Mouse (Mus musculus): ENCODE results near the gene Vamp3.

Vamp3 gene

GRCm38 (mm10) chr4:151057347-151058321, at the start of gene Vamp3:
Gene Vamp3, minus strand, starts transcription at chr4:151057963.
- DNase-seq (ENCODE audit: low spot score): peak; percentile 97

- DNase-seq (ENCODE audit: low spot score): no peak
Measured at GRCm38 (mm10) chr4:151106468-151106867, 48.7 kb upstream of the Vamp3 start.

GRCm38 (mm10) chr4:151105886-151106285, 48.1 kb upstream of the Vamp3 start:
- no peak for DNase-seq (ENCODE audit: low spot score)

- DNase-seq (ENCODE audit: low spot score): no peak
Measured at GRCm38 (mm10) chr4:151104147-151104546, 46.4 kb upstream of the Vamp3 start.

- DNase-seq (ENCODE audit: low spot score): no peak
Measured at GRCm38 (mm10) chr4:151103646-151104045, 45.9 kb upstream of the Vamp3 start.

GRCm38 (mm10) chr4:151097104-151097438, 39.3 kb upstream of the Vamp3 start:
- DNase-seq (ENCODE audit: low spot score): no peak

GRCm38 (mm10) chr4:151096334-151097103, 38.8 kb upstream of the Vamp3 start:
- DNase-seq (ENCODE audit: low spot score): no peak

GRCm38 (mm10) chr4:151095207-151095606, 37.4 kb upstream of the Vamp3 start:
- DNase-seq (ENCODE audit: low spot score): peak; percentile 39

GRCm38 (mm10) chr4:151089270-151089669, 31.5 kb upstream of the Vamp3 start, which contains the start of gene Gm13090:
Gene Gm13090, plus strand, starts transcription at chr4:151089570.
- DNase-seq (ENCODE audit: low spot score): no peak

GRCm38 (mm10) chr4:151088819-151089218, 31.1 kb upstream of the Vamp3 start:
- DNase-seq (ENCODE audit: low spot score): no peak

GRCm38 (mm10) chr4:151087358-151087757, 29.6 kb upstream of the Vamp3 start:
- no peak for DNase-seq (ENCODE audit: low spot score)

GRCm38 (mm10) chr4:151083027-151083426, 25.3 kb upstream of the Vamp3 start:
- DNase-seq (ENCODE audit: low spot score): no peak

- DNase-seq (ENCODE audit: low spot score): no peak
Measured at GRCm38 (mm10) chr4:151081977-151082376, 24.2 kb upstream of the Vamp3 start.

GRCm38 (mm10) chr4:151081355-151081754, 23.6 kb upstream of the Vamp3 start:
- no peak for DNase-seq (ENCODE audit: low spot score)

GRCm38 (mm10) chr4:151074817-151075216, 17.1 kb upstream of the Vamp3 start:
- DNase-seq (ENCODE audit: low spot score): no peak

- peak; percentile 55 for DNase-seq (ENCODE audit: low spot score)
Measured at GRCm38 (mm10) chr4:151073108-151073744, 15.5 kb upstream of the Vamp3 start.

GRCm38 (mm10) chr4:151070962-151071361, 13.2 kb upstream of the Vamp3 start:
- no peak for DNase-seq (ENCODE audit: low spot score)

- DNase-seq (ENCODE audit: low spot score): no peak
Measured at GRCm38 (mm10) chr4:151068751-151069150, 11.0 kb upstream of the Vamp3 start.

GRCm38 (mm10) chr4:151059566-151059965, 1.8 kb upstream of the Vamp3 start:
- DNase-seq (ENCODE audit: low spot score): no peak

GRCm38 (mm10) chr4:151058634-151059033, 871 bp upstream of the Vamp3 start:
- no peak for DNase-seq (ENCODE audit: low spot score)

- no peak for DNase-seq (ENCODE audit: low spot score)
Measured at GRCm38 (mm10) chr4:151051162-151051561, 6.6 kb downstream of the Vamp3 start.

GRCm38 (mm10) chr4:151046524-151046923, 11.2 kb downstream of the Vamp3 start:
- no peak for DNase-seq (ENCODE audit: low spot score)

Data from left cerebral cortex, adult 11 months (tissue).